Mouse (Mus musculus) G1E-ER4 (cell line): Measurements from ENCODE around the gene Gm11564. TPM values are rescaled to one million over a fixed set of nuclear protein-coding genes. Genes with fewer than 3 reads are reported as not detected.
"Not testable (repeated sequence)": the region's sequence is repeated elsewhere in the genome, so short reads cannot be mapped to it uniquely, and the experiment has no call there.

Source experiments
- GATA1 ChIP-seq: IDR thresholded peaks from one replicate; pipeline ENCODE4 v1.8.0; 2012; ENCODE audit warnings: low read length, inconsistent platforms
- polyA plus RNA-seq: library from polyadenylated mRNA; stranded (reverse); fragments of >175 nt; gene quantifications from 2 replicates; pipeline ENCODE4 v1.2.3, GENCODE M21; 2012

Gm11564 gene
- not detected in 2 replicates for polyA plus RNA-seq

- TF ChIP-seq GATA1 = not testable (repeated sequence)
These were observed at the start of gene Gm11564 for GRCm38 (mm10) chr11:99815566-99815965. Gene Gm11564, minus strand, starts transcription at chr11:99815666.

GRCm38 (mm10) chr11:99864176-99864575, 48.7 kb upstream of the Gm11564 start, which contains the start of gene Gm11559:
Gene Gm11559, plus strand, starts transcription at chr11:99864476.
- TF ChIP-seq GATA1 = not testable (repeated sequence)

GRCm38 (mm10) chr11:99858761-99859160, 43.3 kb upstream of the Gm11564 start:
- no peak for TF ChIP-seq GATA1

- TF ChIP-seq GATA1 = no peak
These were observed 42.2 kb upstream of the Gm11564 start, which contains the start of gene Gm11568 for GRCm38 (mm10) chr11:99857617-99858016. Gene Gm11568, plus strand, starts transcription at chr11:99857917.

GRCm38 (mm10) chr11:99854121-99854520, 38.7 kb upstream of the Gm11564 start:
- no peak for TF ChIP-seq GATA1

- no peak for TF ChIP-seq GATA1
These were observed 36.0 kb upstream of the Gm11564 start, which contains the start of gene Krtap4-16 for GRCm38 (mm10) chr11:99851508-99851907. Gene Krtap4-16, minus strand, starts transcription at chr11:99851608.

GRCm38 (mm10) chr11:99846746-99847145, 31.3 kb upstream of the Gm11564 start:
- no peak for TF ChIP-seq GATA1

- no peak for TF ChIP-seq GATA1
These were observed 26.7 kb upstream of the Gm11564 start for GRCm38 (mm10) chr11:99842185-99842584.

- no peak for TF ChIP-seq GATA1
These were observed 22.5 kb upstream of the Gm11564 start, which contains the start of gene 2300003K06Rik for GRCm38 (mm10) chr11:99837966-99838365. Gene 2300003K06Rik, minus strand, starts transcription at chr11:99838066.

GRCm38 (mm10) chr11:99809792-99810191, 5.7 kb downstream of the Gm11564 start, which contains the start of gene Krtap4-13:
Gene Krtap4-13, minus strand, starts transcription at chr11:99809892.
- not testable (repeated sequence) for TF ChIP-seq GATA1

GRCm38 (mm10) chr11:99804346-99804745, 11.1 kb downstream of the Gm11564 start, which contains the start of gene Gm11554:
Gene Gm11554, minus strand, starts transcription at chr11:99804446.
- not testable (repeated sequence) for TF ChIP-seq GATA1

GRCm38 (mm10) chr11:99798832-99799231, 16.6 kb downstream of the Gm11564 start, which contains the start of gene Gm11569:
Gene Gm11569, minus strand, starts transcription at chr11:99798932.
- not testable (repeated sequence) for TF ChIP-seq GATA1

GRCm38 (mm10) chr11:99793367-99793766, 22.1 kb downstream of the Gm11564 start, which contains the start of gene Gm11596:
Gene Gm11596, minus strand, starts transcription at chr11:99793467.
- TF ChIP-seq GATA1 = no peak

GRCm38 (mm10) chr11:99784900-99785299, 30.6 kb downstream of the Gm11564 start, which contains the start of gene Krtap4-9:
Gene Krtap4-9, plus strand, starts transcription at chr11:99785200.
- not testable (repeated sequence) for TF ChIP-seq GATA1

- TF ChIP-seq GATA1 = no peak
These were observed 34.9 kb downstream of the Gm11564 start, which contains the start of gene Krtap4-8 for GRCm38 (mm10) chr11:99780604-99781003. Gene Krtap4-8, minus strand, starts transcription at chr11:99780704.

- TF ChIP-seq GATA1 = no peak
These were observed 37.1 kb downstream of the Gm11564 start for GRCm38 (mm10) chr11:99778401-99778800.

- not testable (repeated sequence) for TF ChIP-seq GATA1
These were observed 42.7 kb downstream of the Gm11564 start, which contains the start of gene Gm11595 for GRCm38 (mm10) chr11:99772813-99773212. Gene Gm11595, minus strand, starts transcription at chr11:99772913.

GRCm38 (mm10) chr11:99768410-99768809, 47.1 kb downstream of the Gm11564 start:
- TF ChIP-seq GATA1 = no peak

Other genes starting within 250 kb of the Gm11564 start
- gene Krtap3-1, start 249.0 kb downstream of the Gm11564 start, polyA plus RNA-seq = not detected in 2 replicates
- not detected in 2 replicates for gene Krtap1-5, start 234.7 kb downstream of the Gm11564 start, polyA plus RNA-seq
- not detected in 2 replicates for gene Krtap1-4, start 232.0 kb downstream of the Gm11564 start, polyA plus RNA-seq
- gene Krtap1-3, start 224.3 kb downstream of the Gm11564 start, polyA plus RNA-seq = not detected in 2 replicates
- not detected in 2 replicates for gene Krtap9-3, start 217.6 kb downstream of the Gm11564 start, polyA plus RNA-seq
- gene Gm11938, start 212.4 kb downstream of the Gm11564 start, polyA plus RNA-seq = not detected in 2 replicates
- not detected in 2 replicates for gene Gm11937, start 205.5 kb downstream of the Gm11564 start, polyA plus RNA-seq
- not detected in 2 replicates for gene Krtap2-4, start 200.8 kb downstream of the Gm11564 start, polyA plus RNA-seq
- not detected in 2 replicates for gene Gm11562, start 195.2 kb downstream of the Gm11564 start, polyA plus RNA-seq
- not detected in 2 replicates for gene Krtap4-1, start 187.4 kb downstream of the Gm11564 start, polyA plus RNA-seq
- not detected in 2 replicates for gene Krtap4-2, start 180.6 kb downstream of the Gm11564 start, polyA plus RNA-seq
- gene Krtap4-7, start 171.6 kb downstream of the Gm11564 start, polyA plus RNA-seq = not detected in 2 replicates
- not detected in 2 replicates for gene Gm11555, start 165.4 kb downstream of the Gm11564 start, polyA plus RNA-seq
- not detected in 2 replicates for gene Gm11563, start 156.7 kb downstream of the Gm11564 start, polyA plus RNA-seq
- gene Krtap4-6, start 149.7 kb downstream of the Gm11564 start, polyA plus RNA-seq = not detected in 2 replicates
- gene Gm14190, start 124.9 kb downstream of the Gm11564 start, polyA plus RNA-seq = not detected in 2 replicates
- gene Gm14180, start 81.4 kb downstream of the Gm11564 start, polyA plus RNA-seq = not detected in 2 replicates
- not detected in 2 replicates for gene Gm11595, start 42.8 kb downstream of the Gm11564 start, polyA plus RNA-seq
- not detected in 2 replicates for gene Krtap4-8, start 35.0 kb downstream of the Gm11564 start, polyA plus RNA-seq
- not detected in 2 replicates for gene Krtap4-9, start 30.5 kb downstream of the Gm11564 start, polyA plus RNA-seq
- not detected in 2 replicates for gene Gm11596, start 22.2 kb downstream of the Gm11564 start, polyA plus RNA-seq
- not detected in 2 replicates for gene Gm11569, start 16.7 kb downstream of the Gm11564 start, polyA plus RNA-seq
- gene Gm11554, start 11.2 kb downstream of the Gm11564 start, polyA plus RNA-seq = not detected in 2 replicates
- gene Krtap4-13, start 5.8 kb downstream of the Gm11564 start, polyA plus RNA-seq = not detected in 2 replicates
- not detected in 2 replicates for gene 2300003K06Rik, start 22.4 kb upstream of the Gm11564 start, polyA plus RNA-seq
- not detected in 2 replicates for gene Krtap4-16, start 35.9 kb upstream of the Gm11564 start, polyA plus RNA-seq
- gene Gm11568, start 42.3 kb upstream of the Gm11564 start, polyA plus RNA-seq = not detected in 2 replicates
- gene Gm11559, start 48.8 kb upstream of the Gm11564 start, polyA plus RNA-seq = not detected in 2 replicates
- gene Krtap9-1, start 57.7 kb upstream of the Gm11564 start, polyA plus RNA-seq = not detected in 2 replicates
- gene Gm11567, start 63.5 kb upstream of the Gm11564 start, polyA plus RNA-seq = not detected in 2 replicates
- gene Krtap31-1, start 92.3 kb upstream of the Gm11564 start, polyA plus RNA-seq = not detected in 2 replicates
- gene Gm11565, start 99.1 kb upstream of the Gm11564 start, polyA plus RNA-seq = not detected in 2 replicates
- gene Krtap31-2, start 120.6 kb upstream of the Gm11564 start, polyA plus RNA-seq = not detected in 2 replicates
- gene Krtap9-5, start 132.8 kb upstream of the Gm11564 start, polyA plus RNA-seq = not detected in 2 replicates
- gene Krtap29-1, start 163.4 kb upstream of the Gm11564 start, polyA plus RNA-seq = not detected in 2 replicates
- gene Krtap16-1, start 170.9 kb upstream of the Gm11564 start, polyA plus RNA-seq = not detected in 2 replicates
- not detected in 2 replicates for gene Krtap17-1, start 178.3 kb upstream of the Gm11564 start, polyA plus RNA-seq
- not detected in 2 replicates for gene Krt33a, start 200.5 kb upstream of the Gm11564 start, polyA plus RNA-seq
- gene Krt33b, start 214.2 kb upstream of the Gm11564 start, polyA plus RNA-seq = not detected in 2 replicates
- gene Krt34, start 225.9 kb upstream of the Gm11564 start, polyA plus RNA-seq = not detected in 2 replicates
- not detected in 2 replicates for gene Krt31, start 234.9 kb upstream of the Gm11564 start, polyA plus RNA-seq